In genomic region chr13:9713462-9714134, GRCm38 (mm10) we compare ENCODE assay signal across 20 mouse cellular contexts. TPM values are rescaled to one million over a fixed set of nuclear protein-coding genes. Genes with fewer than 3 reads are reported as not detected.
A peak's percentile ranks its signal among the peaks of the same experiment; 100 is the strongest.
DNase-seq lines count a peak whose midpoint lies in the region; ATAC-seq and TF ChIP-seq lines count a peak whose summit lies in the region.
"Had no signal": no experiment of that assay in that cellular context is flagged by ENCODE, and none has a peak within 500 bp of the region (broad histone marks: within the 10 kb centered on the region; RNA-seq: fewer than 3 reads in every experiment).

No protein-coding gene starts in this region.

- no peak overlapping the region for H3K4me2 ChIP-seq in hindbrain, embryonic 16.5 days (ENCODE audit: low read length)
- H3K4me2 ChIP-seq in hindbrain, embryonic 11.5 days (replicated peaks; ENCODE audit: low read depth, low read length): no peak overlapping the region
- H3K4me2 ChIP-seq in liver, embryonic 14.5 days (ENCODE audit: low read depth): peak overlapping the region; percentile 41
- H3K4me2 ChIP-seq: embryonic facial prominence, embryonic 12.5 days; limb, embryonic 15.5 days; neural tube, embryonic 13.5 days had no signal

- 88% methylated on average over 6 of the region's 6 CpGs for WGBS in hindbrain, embryonic 16.5 days
- WGBS in hindbrain, embryonic 11.5 days: 94% methylated on average over 6 of the region's 6 CpGs
- 22% methylated on average over 6 of the region's 6 CpGs for whole genome bisulfite sequencing in liver, embryonic 14.5 days (ENCODE audit: insufficient replicate concordance)

- no peak for DNase-seq in hindbrain, embryonic 11.5 days (ENCODE audit: low spot score)
- DNase-seq in brain, embryonic 14.5 days (ENCODE audit: low read depth): peak; percentile 10
- peak in 1 of 3 experiments; percentile 53 for DNase-seq in liver, embryonic 14.5 days (ENCODE audit: low read depth in 3 of 3, low spot score in 3 of 3)
- DNase-seq in kidney, postnatal 25 days: no peak
- DNase-seq in embryo, embryonic 10 days (ENCODE audit: low spot score): no peak
- DNase-seq in lung, postnatal 14 days: no peak
- DNase-seq: adrenal gland, postnatal 10 days; cerebellum, postnatal 36 days; gastrocnemius, adult 2 months; heart, adult 2 months; heart, postnatal 14 days; layer of hippocampus, adult 9-11 months; lung, postnatal 4 days; right cerebral cortex, postnatal 4 days; thymus, adult 2 months had no signal

- no peak for TF ChIP-seq POLR2A in brain, embryonic 14.5 days (IDR thresholded peaks at IDR 0.05; ENCODE audit: borderline replicate concordance, extremely low read depth, insufficient read depth, insufficient read length, poor library complexity, severe bottlenecking)

- H3K4me1 ChIP-seq in hindbrain, embryonic 16.5 days (ENCODE audit: control insufficient read depth, insufficient read depth, low read depth, low read length): no peaks in the 10 kb centered on the region
- no peaks in the 10 kb centered on the region for H3K4me1 ChIP-seq in hindbrain, embryonic 11.5 days (replicated peaks; ENCODE audit: control insufficient read depth, insufficient read depth, low read length)
- peaks cover 3 to 5% of the 10 kb centered on the region in 2 experiments for H3K4me1 ChIP-seq in liver, embryonic 14.5 days (replicated peaks; ENCODE audit: control insufficient read depth in 2 of 2, insufficient read depth in 2 of 2, low read length in 1 of 2)
- H3K4me1 ChIP-seq: neural tube, embryonic 13.5 days had no signal

- ATAC-seq in hindbrain, embryonic 16.5 days: peak; percentile 24; the same call in 1 of the 2 replicates
- no peak for ATAC-seq in hindbrain, embryonic 11.5 days (ENCODE audit: low FRiP score)
- ATAC-seq in common myeloid progenitor, adult 5-6 weeks (replicated peaks; ENCODE audit: low read depth, poor library complexity, severe bottlenecking): peak; percentile 96
- ATAC-seq in liver, embryonic 14.5 days (ENCODE audit: insufficient read depth): peak; percentile 98

- H3K36me3 ChIP-seq in hindbrain, embryonic 16.5 days (ENCODE audit: control insufficient read depth, insufficient read depth, low read length): peaks cover 4% of the 10 kb centered on the region
- H3K36me3 ChIP-seq in hindbrain, embryonic 11.5 days (ENCODE audit: control insufficient read depth, insufficient read depth, low read length): no peaks in the 10 kb centered on the region
- no peaks in the 10 kb centered on the region; the same call in none of the 2 replicates for H3K36me3 ChIP-seq in liver, embryonic 14.5 days (replicated peaks; ENCODE audit: control insufficient read depth, insufficient read depth, low read depth)

- H3K9ac ChIP-seq in hindbrain, embryonic 16.5 days (ENCODE audit: low read depth, low read length): no peak overlapping the region
- H3K9ac ChIP-seq in hindbrain, embryonic 11.5 days (ENCODE audit: low read depth, low read length): no peak overlapping the region
- no peak overlapping the region for H3K9ac ChIP-seq in liver, embryonic 14.5 days (replicated peaks)
- H3K9ac ChIP-seq: embryonic facial prominence, embryonic 12.5 days; limb, embryonic 15.5 days; neural tube, embryonic 13.5 days had no signal

- no peaks in the 10 kb centered on the region for H3K9me3 ChIP-seq in hindbrain, embryonic 16.5 days (ENCODE audit: control insufficient read depth, low read length)
- no peaks in the 10 kb centered on the region for H3K9me3 ChIP-seq in hindbrain, embryonic 11.5 days (ENCODE audit: control insufficient read depth, low read length)
- H3K9me3 ChIP-seq in liver, embryonic 14.5 days (ENCODE audit: control insufficient read depth, low read length): no peaks in the 10 kb centered on the region
- H3K9me3 ChIP-seq: embryonic facial prominence, embryonic 12.5 days; limb, embryonic 15.5 days; neural tube, embryonic 13.5 days had no signal

- TF ChIP-seq CTCF in brain, embryonic 14.5 days (IDR thresholded peaks at IDR 0.05; ENCODE audit: borderline replicate concordance, extremely low read depth, insufficient read depth, insufficient read length): no peak
- TF ChIP-seq CTCF in liver, embryonic 14.5 days (IDR thresholded peaks at IDR 0.05; ENCODE audit: low read depth): no peak

- peak; percentile 31; the same call in 1 of the 2 replicates for TF ChIP-seq EP300 in liver, embryonic 14.5 days (IDR thresholded peaks at IDR 0.05; ENCODE audit: low read depth)

- H3K27me3 ChIP-seq in hindbrain, embryonic 16.5 days (replicated peaks; ENCODE audit: control insufficient read depth, insufficient read depth, low read length): no peaks in the 10 kb centered on the region
- no peaks in the 10 kb centered on the region for H3K27me3 ChIP-seq in hindbrain, embryonic 11.5 days (ENCODE audit: control insufficient read depth, insufficient read depth, low read length)
- no peaks in the 10 kb centered on the region for H3K27me3 ChIP-seq in liver, embryonic 14.5 days (ENCODE audit: control insufficient read depth, insufficient read depth, low read length)
- H3K27me3 ChIP-seq: embryonic facial prominence, embryonic 12.5 days; limb, embryonic 15.5 days; neural tube, embryonic 13.5 days had no signal

- H3K4me3 ChIP-seq in hindbrain, embryonic 16.5 days (ENCODE audit: low read length): no peak overlapping the region
- no peak overlapping the region for H3K4me3 ChIP-seq in hindbrain, embryonic 11.5 days (ENCODE audit: low read depth, low read length)
- H3K4me3 ChIP-seq in liver, embryonic 14.5 days (ENCODE audit: insufficient read depth in 1 of 2, low read depth in 2 of 2, low read length in 2 of 2): no peak overlapping the region
- H3K4me3 ChIP-seq: embryonic facial prominence, embryonic 12.5 days; gastrocnemius, adult 2 months; heart, adult 2 months; limb, embryonic 15.5 days; neural tube, embryonic 13.5 days had no signal

- H3K27ac ChIP-seq in hindbrain, embryonic 16.5 days (ENCODE audit: low read depth, low read length): no peak overlapping the region
- no peak overlapping the region for H3K27ac ChIP-seq in hindbrain, embryonic 11.5 days (ENCODE audit: low read depth, low read length)
- H3K27ac ChIP-seq in liver, embryonic 14.5 days: no peak overlapping the region
- H3K27ac ChIP-seq: embryonic facial prominence, embryonic 12.5 days; gastrocnemius, adult 2 months; heart, adult 2 months; limb, embryonic 15.5 days; neural tube, embryonic 13.5 days had no signal

RNA-seq across cellular contexts. Expression of gene Zmynd11, which starts 51.5 kb away (rescaled TPM):
- 141 and 165 TPM in 2 replicates for polyA plus RNA-seq in hindbrain, embryonic 16.5 days (2015; fragmentation: Nextera tagmentation; extraction: Ambion mirVana)
- polyA plus RNA-seq in hindbrain, embryonic 11.5 days (2014; fragmentation: Nextera tagmentation; extraction: Ambion mirVana): 139 and 148 TPM in 2 replicates
- polyA plus RNA-seq in brain, embryonic 14.5 days (2012; rRNA removed): 223 and 255 TPM in 2 replicates
- 70.0 and 78.6 TPM in 2 replicates for total RNA-seq in common myeloid progenitor, adult 5-6 weeks (2017)
- polyA plus RNA-seq in liver, embryonic 14.5 days (2012; rRNA removed): 10.3 and 17.7 TPM in 2 replicates
- 21.2 and 28.3 TPM in 2 replicates for polyA plus RNA-seq in liver, embryonic 14.5 days (2014; fragmentation: Nextera tagmentation; extraction: Ambion mirVana)
